Mouse (Mus musculus): ENCODE results near the gene Gm14137. TPM values are rescaled to one million over a fixed set of nuclear protein-coding genes. Genes with fewer than 3 reads are reported as not detected.

Gene Gm14137
- polyA plus RNA-seq, 1 experiment from 2014 or later: 0.23 TPM

DNA sequence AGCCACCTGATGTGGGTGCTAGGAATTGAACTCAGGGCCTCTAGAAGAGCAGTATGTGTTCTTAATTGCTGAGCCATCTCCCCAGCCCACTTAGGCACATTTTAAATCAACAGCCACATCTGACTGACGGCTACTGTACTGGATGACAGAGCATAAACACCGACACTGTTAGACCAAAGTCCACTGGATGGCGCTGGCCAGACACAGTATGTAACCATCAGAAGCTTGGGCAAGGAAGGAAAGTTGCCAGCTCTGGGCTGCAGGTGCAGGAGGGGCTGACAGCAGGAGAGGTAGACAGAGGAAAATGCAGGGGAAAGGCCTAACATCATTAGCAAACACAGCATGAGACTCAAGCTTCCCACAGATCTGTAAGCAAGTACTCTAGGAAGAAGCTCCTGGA, 2.5 kb downstream of the Gm14137 start:
- Histone ChIP-seq H3K27ac (ENCODE audit: low read depth, low read length) (no peak overlapping the region), H3K4me3 (ENCODE audit: low read depth, low read length) (no peak overlapping the region), H3K4me2 (no peak overlapping the region), H3K36me3 (ENCODE audit: control insufficient read depth, insufficient read depth, low read length) (peaks cover 10% of the 10 kb centered on the region; the same call in 1 of the 2 replicates), H3K9me3 (ENCODE audit: control insufficient read depth, low read length) (no peaks in the 10 kb centered on the region), H3K9ac (ENCODE audit: low read depth, low read length) (no peak overlapping the region), H3K4me1 (replicated peaks; ENCODE audit: control insufficient read depth, insufficient read depth, low read length) (peaks cover 28% of the 10 kb centered on the region), H3K27me3 (replicated peaks; ENCODE audit: control insufficient read depth, insufficient read depth, low read length) (no peaks in the 10 kb centered on the region)
- 57% methylated on average over 3 of the region's 3 CpGs for WGBS
- DNase-seq (ENCODE audit: low spot score) (no peak), ATAC-seq (replicated peaks; ENCODE audit: low FRiP score) (no peak)

DNA sequence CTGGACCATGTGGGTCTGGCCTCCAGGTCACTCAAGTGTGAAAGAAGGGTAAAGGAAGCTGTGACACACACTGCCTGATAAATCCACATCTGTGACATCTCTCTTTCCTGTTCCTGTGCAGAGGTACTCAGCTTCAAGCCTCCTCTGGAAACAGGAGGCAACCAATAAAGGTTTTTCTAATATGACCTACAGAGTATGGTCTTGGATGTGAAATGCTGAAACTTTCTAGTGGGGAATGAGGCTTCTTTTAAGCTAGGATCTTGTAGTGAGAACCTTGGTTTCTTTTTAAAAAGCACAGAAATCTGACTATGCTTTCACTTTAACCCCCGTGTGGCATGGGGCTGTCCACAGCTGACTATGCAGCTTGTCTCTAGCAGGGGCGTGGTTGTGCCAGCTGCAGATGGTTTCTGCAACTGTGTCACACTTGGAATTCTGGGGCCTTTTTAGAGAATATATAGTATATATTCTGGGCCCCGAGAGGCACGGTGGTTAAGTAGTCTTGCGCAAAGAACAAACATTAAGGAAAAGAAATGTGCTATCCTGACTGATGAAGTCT, 3.2 kb downstream of the Gm14137 start:
- DNase-seq (ENCODE audit: low spot score) (no peak), ATAC-seq (replicated peaks; ENCODE audit: low FRiP score) (no peak)
- Histone ChIP-seq H3K27me3 (replicated peaks; ENCODE audit: control insufficient read depth, insufficient read depth, low read length) (no peaks in the 10 kb centered on the region), H3K4me2 (no peak overlapping the region), H3K9me3 (ENCODE audit: control insufficient read depth, low read length) (no peaks in the 10 kb centered on the region), H3K9ac (ENCODE audit: low read depth, low read length) (no peak overlapping the region), H3K27ac (ENCODE audit: low read depth, low read length) (no peak overlapping the region), H3K36me3 (ENCODE audit: control insufficient read depth, insufficient read depth, low read length) (0 out of 2 replicates have a peak, but pooled peaks cover 7% of the 10 kb centered on the region), H3K4me3 (ENCODE audit: low read depth, low read length) (no peak overlapping the region), H3K4me1 (replicated peaks; ENCODE audit: control insufficient read depth, insufficient read depth, low read length) (peaks cover 22% of the 10 kb centered on the region)
- WGBS: 85% methylated on average over 5 of the region's 5 CpGs

GRCm38 (mm10) chr2:119182914-119183313, 8.6 kb downstream of the Gm14137 start:
- H3K9me3 ChIP-seq (ENCODE audit: control insufficient read depth, low read length): no peaks in the 10 kb centered on the region
- WGBS: 76% methylated on average over 7 of the region's 7 CpGs
- 0 out of 2 replicates have a peak, but pooled peaks cover 7% of the 10 kb centered on the region for H3K36me3 ChIP-seq (ENCODE audit: control insufficient read depth, insufficient read depth, low read length)
- no peak overlapping the region for H3K27ac ChIP-seq (ENCODE audit: low read depth, low read length)
- no peak overlapping the region for H3K9ac ChIP-seq (ENCODE audit: low read depth, low read length)
- H3K4me3 ChIP-seq (ENCODE audit: low read depth, low read length): no peak overlapping the region
- no peak for ATAC-seq (replicated peaks; ENCODE audit: low FRiP score)
- H3K4me1 ChIP-seq (replicated peaks; ENCODE audit: control insufficient read depth, insufficient read depth, low read length): no peaks in the 10 kb centered on the region
- no peak for DNase-seq (ENCODE audit: low spot score)
- H3K4me2 ChIP-seq: no peak overlapping the region
- no peaks in the 10 kb centered on the region for H3K27me3 ChIP-seq (replicated peaks; ENCODE audit: control insufficient read depth, insufficient read depth, low read length)

GRCm38 (mm10) chr2:119189029-119189710, 14.9 kb downstream of the Gm14137 start:
- Histone ChIP-seq H3K27ac (ENCODE audit: low read depth, low read length) (no peak overlapping the region), H3K9ac (ENCODE audit: low read depth, low read length) (peak overlapping the region; percentile 20; the same call in 1 of the 2 replicates), H3K4me2 (peak overlapping the region; percentile 79), H3K27me3 (replicated peaks; ENCODE audit: control insufficient read depth, insufficient read depth, low read length) (no peaks in the 10 kb centered on the region), H3K4me1 (replicated peaks; ENCODE audit: control insufficient read depth, insufficient read depth, low read length) (peaks cover 3% of the 10 kb centered on the region), H3K4me3 (ENCODE audit: low read depth, low read length) (peak overlapping the region; percentile 42), H3K36me3 (ENCODE audit: control insufficient read depth, insufficient read depth, low read length) (no peaks in the 10 kb centered on the region), H3K9me3 (ENCODE audit: control insufficient read depth, low read length) (no peaks in the 10 kb centered on the region)
- DNase-seq (ENCODE audit: low spot score) (peak; percentile 86), ATAC-seq (replicated peaks; ENCODE audit: low FRiP score) (peak; percentile 83)
- WGBS: 7% methylated on average over 15 of the region's 15 CpGs

- Histone ChIP-seq H3K4me3 (ENCODE audit: low read depth, low read length) (no peak overlapping the region), H3K4me1 (replicated peaks; ENCODE audit: control insufficient read depth, insufficient read depth, low read length) (peaks cover 3% of the 10 kb centered on the region), H3K27me3 (replicated peaks; ENCODE audit: control insufficient read depth, insufficient read depth, low read length) (no peaks in the 10 kb centered on the region), H3K36me3 (ENCODE audit: control insufficient read depth, insufficient read depth, low read length) (no peaks in the 10 kb centered on the region), H3K4me2 (no peak overlapping the region), H3K27ac (ENCODE audit: low read depth, low read length) (no peak overlapping the region), H3K9ac (ENCODE audit: low read depth, low read length) (no peak overlapping the region), H3K9me3 (ENCODE audit: control insufficient read depth, low read length) (no peaks in the 10 kb centered on the region)
- 80% methylated on average over 5 of the region's 5 CpGs for WGBS
- DNase-seq (ENCODE audit: low spot score) (no peak), ATAC-seq (replicated peaks; ENCODE audit: low FRiP score) (no peak)
Measured at GRCm38 (mm10) chr2:119190969-119191368, 16.7 kb downstream of the Gm14137 start.

- Histone ChIP-seq H3K9me3 (ENCODE audit: control insufficient read depth, low read length) (no peaks in the 10 kb centered on the region), H3K9ac (ENCODE audit: low read depth, low read length) (no peak overlapping the region), H3K27ac (ENCODE audit: low read depth, low read length) (no peak overlapping the region), H3K4me1 (replicated peaks; ENCODE audit: control insufficient read depth, insufficient read depth, low read length) (peaks cover 8% of the 10 kb centered on the region), H3K36me3 (ENCODE audit: control insufficient read depth, insufficient read depth, low read length) (no peaks in the 10 kb centered on the region), H3K4me3 (ENCODE audit: low read depth, low read length) (no peak overlapping the region), H3K27me3 (replicated peaks; ENCODE audit: control insufficient read depth, insufficient read depth, low read length) (no peaks in the 10 kb centered on the region), H3K4me2 (no peak overlapping the region)
- ATAC-seq (replicated peaks; ENCODE audit: low FRiP score) (no peak), DNase-seq (ENCODE audit: low spot score) (no peak)
- 80% methylated on average over 5 of the region's 5 CpGs for WGBS
Measured at GRCm38 (mm10) chr2:119194140-119194539, 19.8 kb downstream of the Gm14137 start.

- DNase-seq (ENCODE audit: low spot score) (no peak), ATAC-seq (replicated peaks; ENCODE audit: low FRiP score) (no peak)
- WGBS: 46% methylated on average over 4 of the region's 4 CpGs
- Histone ChIP-seq H3K9ac (ENCODE audit: low read depth, low read length) (no peak overlapping the region), H3K36me3 (ENCODE audit: control insufficient read depth, insufficient read depth, low read length) (no peaks in the 10 kb centered on the region), H3K27ac (ENCODE audit: low read depth, low read length) (no peak overlapping the region), H3K4me2 (no peak overlapping the region), H3K27me3 (replicated peaks; ENCODE audit: control insufficient read depth, insufficient read depth, low read length) (no peaks in the 10 kb centered on the region), H3K4me1 (replicated peaks; ENCODE audit: control insufficient read depth, insufficient read depth, low read length) (peaks cover 6% of the 10 kb centered on the region; the same call in 1 of the 2 replicates), H3K9me3 (ENCODE audit: control insufficient read depth, low read length) (no peaks in the 10 kb centered on the region), H3K4me3 (ENCODE audit: low read depth, low read length) (no peak overlapping the region)
Measured at GRCm38 (mm10) chr2:119196316-119197108, 22.2 kb downstream of the Gm14137 start.

GRCm38 (mm10) chr2:119197493-119197892, 23.2 kb downstream of the Gm14137 start:
- Histone ChIP-seq H3K27me3 (replicated peaks; ENCODE audit: control insufficient read depth, insufficient read depth, low read length) (no peaks in the 10 kb centered on the region), H3K4me3 (ENCODE audit: low read depth, low read length) (no peak overlapping the region), H3K9ac (ENCODE audit: low read depth, low read length) (no peak overlapping the region), H3K9me3 (ENCODE audit: control insufficient read depth, low read length) (no peaks in the 10 kb centered on the region), H3K4me1 (replicated peaks; ENCODE audit: control insufficient read depth, insufficient read depth, low read length) (peaks cover 6% of the 10 kb centered on the region; the same call in 1 of the 2 replicates), H3K4me2 (no peak overlapping the region), H3K27ac (ENCODE audit: low read depth, low read length) (no peak overlapping the region; the same call in 1 of the 2 replicates), H3K36me3 (ENCODE audit: control insufficient read depth, insufficient read depth, low read length) (no peaks in the 10 kb centered on the region)
- ATAC-seq (replicated peaks; ENCODE audit: low FRiP score): no peak
- no peak for DNase-seq (ENCODE audit: low spot score)
- 73% methylated on average over 1 of the region's 1 CpGs for WGBS
